12 mouse cellular contexts compared by ENCODE assay signal in the genomic region with DNA sequence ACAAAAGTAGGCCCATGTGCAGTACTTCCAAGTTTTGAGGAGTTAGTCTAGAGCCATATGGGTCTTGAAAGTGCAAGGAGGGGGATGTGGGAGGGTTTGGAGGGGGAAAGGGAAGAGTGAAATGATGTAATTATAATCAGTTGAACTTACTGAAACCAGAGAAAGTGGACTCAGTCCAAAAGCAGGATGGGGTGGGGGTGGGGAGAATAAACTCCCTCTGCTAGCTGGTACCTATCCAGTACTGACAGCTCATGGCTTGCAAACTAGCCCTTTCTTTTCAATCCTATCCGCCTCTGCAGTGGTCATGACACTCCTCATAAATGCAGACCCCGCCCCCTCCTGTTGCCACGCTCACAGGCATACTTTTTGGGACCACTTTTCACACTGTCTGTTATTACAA.
A peak's percentile ranks its signal among the peaks of the same experiment; 100 is the strongest.
DNase-seq lines count a peak whose midpoint lies in the region; ATAC-seq and TF ChIP-seq lines count a peak whose summit lies in the region.
"Had no signal": no experiment of that assay in that cellular context is flagged by ENCODE, and none has a peak within 500 bp of the region (broad histone marks: within the 10 kb centered on the region; RNA-seq: fewer than 3 reads in every experiment).

No protein-coding gene starts in this region.

- WGBS in forebrain, embryonic 13.5 days = 69% methylated on average over 3 of the region's 3 CpGs
- 77% methylated on average over 3 of the region's 3 CpGs for WGBS in forebrain, embryonic 12.5 days
- 49% methylated on average over 3 of the region's 3 CpGs for whole genome bisulfite sequencing in lung, embryonic 15.5 days
- 48% methylated on average over 3 of the region's 3 CpGs for WGBS in embryonic facial prominence, embryonic 14.5 days

- no peak overlapping the region for H3ac ChIP-seq in myocyte (ENCODE audit: control insufficient read depth, insufficient read length)

- DNase-seq in lung, postnatal 36 days = no peak
- DNase-seq in embryonic facial prominence, embryonic 14.5 days (ENCODE audit: low spot score) = peak; percentile 52
- DNase-seq in right cerebral cortex, postnatal 36 days (ENCODE audit: low spot score in 2 of 2) = no peak
- DNase-seq: kidney, adult 18-20 months; thymus, postnatal 36 days had no signal

- H3K4me2 ChIP-seq in forebrain, embryonic 13.5 days = no peak overlapping the region
- no peak overlapping the region for H3K4me2 ChIP-seq in forebrain, embryonic 12.5 days
- no peak overlapping the region for H3K4me2 ChIP-seq in lung, embryonic 15.5 days
- H3K4me2 ChIP-seq in embryonic facial prominence, embryonic 14.5 days (ENCODE audit: low read depth, low read length) = no peak overlapping the region
- peak overlapping the region; percentile 12 for H3K4me2 ChIP-seq in myocyte (ENCODE audit: low read depth)
- H3K4me2 ChIP-seq: heart, embryonic 15.5 days had no signal

- no peak for TF ChIP-seq POLR2A in myocyte (IDR thresholded peaks at IDR 0.05; ENCODE audit: insufficient read length, low read depth)

- H3K9ac ChIP-seq in forebrain, embryonic 13.5 days = no peak overlapping the region
- H3K9ac ChIP-seq in forebrain, embryonic 12.5 days = no peak overlapping the region
- no peak overlapping the region for H3K9ac ChIP-seq in lung, embryonic 15.5 days
- no peak overlapping the region for H3K9ac ChIP-seq in embryonic facial prominence, embryonic 14.5 days (ENCODE audit: low read depth, low read length)
- H3K9ac ChIP-seq: heart, embryonic 15.5 days; liver, embryonic 14.5 days had no signal

- H3K9me3 ChIP-seq in forebrain, embryonic 13.5 days (replicated peaks) = no peaks in the 10 kb centered on the region
- H3K9me3 ChIP-seq in forebrain, embryonic 12.5 days = no peaks in the 10 kb centered on the region
- no peaks in the 10 kb centered on the region for H3K9me3 ChIP-seq in lung, embryonic 15.5 days
- H3K9me3 ChIP-seq in embryonic facial prominence, embryonic 14.5 days (ENCODE audit: control insufficient read depth, low read length) = no peaks in the 10 kb centered on the region
- H3K9me3 ChIP-seq: heart, embryonic 15.5 days had no signal

- H3K27ac ChIP-seq in forebrain, embryonic 13.5 days = no peak overlapping the region
- no peak overlapping the region for H3K27ac ChIP-seq in forebrain, embryonic 12.5 days
- H3K27ac ChIP-seq in lung, embryonic 15.5 days = no peak overlapping the region
- no peak overlapping the region; the same call in 1 of the 2 replicates for H3K27ac ChIP-seq in embryonic facial prominence, embryonic 14.5 days (replicated peaks; ENCODE audit: low read depth, low read length)
- H3K27ac ChIP-seq: heart, embryonic 15.5 days; liver, embryonic 14.5 days had no signal

- no peaks in the 10 kb centered on the region for H3K4me1 ChIP-seq in forebrain, embryonic 13.5 days
- H3K4me1 ChIP-seq in forebrain, embryonic 12.5 days = no peaks in the 10 kb centered on the region
- 0 out of 2 replicates have a peak, but pooled peaks cover 6% of the 10 kb centered on the region for H3K4me1 ChIP-seq in lung, embryonic 15.5 days
- H3K4me1 ChIP-seq in embryonic facial prominence, embryonic 14.5 days (ENCODE audit: control insufficient read depth, insufficient read depth, low read length) = no peaks in the 10 kb centered on the region

- peaks cover 8% of the 10 kb centered on the region for H3K79me2 ChIP-seq in myocyte (ENCODE audit: control insufficient read depth, insufficient read depth)

- peaks cover 14% of the 10 kb centered on the region; the same call in 1 of the 2 replicates for H3K27me3 ChIP-seq in forebrain, embryonic 13.5 days
- H3K27me3 ChIP-seq in forebrain, embryonic 12.5 days = peaks cover 20% of the 10 kb centered on the region; the same call in 1 of the 2 replicates
- H3K27me3 ChIP-seq in lung, embryonic 15.5 days = no peaks in the 10 kb centered on the region
- H3K27me3 ChIP-seq in embryonic facial prominence, embryonic 14.5 days (replicated peaks; ENCODE audit: control insufficient read depth, insufficient read depth, low read length) = peaks cover 12% of the 10 kb centered on the region
- no peaks in the 10 kb centered on the region for H3K27me3 ChIP-seq in myocyte (ENCODE audit: control insufficient read depth, insufficient read depth, insufficient read length)
- H3K27me3 ChIP-seq: heart, embryonic 15.5 days had no signal

- peak; percentile 59; the same call in 1 of the 2 replicates for ATAC-seq in forebrain, embryonic 13.5 days
- no peak for ATAC-seq in forebrain, embryonic 12.5 days (ENCODE audit: low FRiP score)
- peak; percentile 79; the same call in 1 of the 2 replicates for ATAC-seq in lung, embryonic 15.5 days (ENCODE audit: borderline replicate concordance, extremely low read depth, low FRiP score, low TSS enrichment)
- ATAC-seq in embryonic facial prominence, embryonic 14.5 days (ENCODE audit: low read depth) = peak; percentile 71
- ATAC-seq in erythroblast, adult 5-6 weeks (replicated peaks; ENCODE audit: low FRiP score, poor library complexity, severe bottlenecking) = no peak

- no peaks in the 10 kb centered on the region for H3K36me3 ChIP-seq in forebrain, embryonic 13.5 days (ENCODE audit: poor library complexity, severe bottlenecking)
- H3K36me3 ChIP-seq in forebrain, embryonic 12.5 days (replicated peaks) = no peaks in the 10 kb centered on the region
- H3K36me3 ChIP-seq in lung, embryonic 15.5 days = no peaks in the 10 kb centered on the region
- no peaks in the 10 kb centered on the region for H3K36me3 ChIP-seq in embryonic facial prominence, embryonic 14.5 days (ENCODE audit: control insufficient read depth, insufficient read depth, low read length)
- H3K36me3 ChIP-seq in myocyte (ENCODE audit: control insufficient read depth, insufficient read depth) = peaks cover 4% of the 10 kb centered on the region
- H3K36me3 ChIP-seq: heart, embryonic 15.5 days had no signal

- H3K4me3 ChIP-seq in forebrain, embryonic 13.5 days = no peak overlapping the region
- H3K4me3 ChIP-seq in forebrain, embryonic 12.5 days (replicated peaks) = no peak overlapping the region
- no peak overlapping the region for H3K4me3 ChIP-seq in lung, embryonic 15.5 days
- H3K4me3 ChIP-seq in embryonic facial prominence, embryonic 14.5 days (ENCODE audit: low read depth, low read length) = no peak overlapping the region
- H3K4me3 ChIP-seq in myocyte = no peak overlapping the region
- H3K4me3 ChIP-seq: heart, embryonic 15.5 days had no signal

TF ChIP-seq in myocyte, 11 proteins besides CTCF, POLR2A, EP300 and RAD21:
- no peak for TF ChIP-seq CEBPB (IDR thresholded peaks at IDR 0.05; ENCODE audit: insufficient read depth, poor library complexity, severe bottlenecking)
- TF ChIP-seq E2F4 (IDR thresholded peaks at IDR 0.05; ENCODE audit: insufficient read depth) = no peak
- TF ChIP-seq TCF12 (IDR thresholded peaks at IDR 0.05; ENCODE audit: insufficient read depth, poor library complexity, severe bottlenecking) = no peak
- no peak for TF ChIP-seq MAX (IDR thresholded peaks at IDR 0.05; ENCODE audit: low read depth)
- TF ChIP-seq REST (IDR thresholded peaks at IDR 0.05; ENCODE audit: insufficient read depth, insufficient read length) = no peak

Comparison
In these comparisons a context has a peak if more than half of its experiments do, and no peak if none do; other contexts are left out.
1. ATAC-seq: peak in forebrain, embryonic 13.5 days (single experiment), lung, embryonic 15.5 days (single experiment) and embryonic facial prominence, embryonic 14.5 days (single experiment); none in forebrain, embryonic 12.5 days (single experiment) and erythroblast, adult 5-6 weeks (single experiment).